Mouse (Mus musculus) CH12.LX (cell line): Measurements from ENCODE around the gene Myo16. TPM values are rescaled to one million over a fixed set of nuclear protein-coding genes. Genes with fewer than 3 reads are reported as not detected.

Source experiments
- DNase-seq: peaks from one replicate; pipeline ENCODE4 v3.0.0-alpha.2; 2013; ENCODE audit errors: extremely low read depth
- H3K27ac ChIP-seq: 2 replicates; pipeline ENCODE4 v1.5.1; 2012; ENCODE audit warnings: low read depth, mild to moderate bottlenecking, control low read depth, moderate library complexity; ENCODE audit not compliant: insufficient read depth
- H3K27me3 ChIP-seq: replicated peaks from 2 replicates; pipeline ENCODE3; 2012; ENCODE audit warnings: inconsistent platforms
- H3K36me3 ChIP-seq, 2 experiments: replicated peaks in 1 of 2; 2 replicates each; pipeline versions ENCODE3 to v1.6.1; 2012; ENCODE audit warnings: inconsistent platforms in 1 of 2, low read length in 1 of 2, mild to moderate bottlenecking in 1 of 2, mixed read lengths in 1 of 2, moderate library complexity in 1 of 2; ENCODE audit not compliant: control insufficient read depth in 1 of 2, insufficient read depth in 1 of 2
- H3K4me1 ChIP-seq, 2 experiments: 2 replicates each; pipeline ENCODE4 v1.6.1; 2012; ENCODE audit warnings: inconsistent platforms in 1 of 2, moderate library complexity in 1 of 2; ENCODE audit not compliant: insufficient read depth in 2 of 2, control insufficient read depth in 1 of 2
- H3K4me2 ChIP-seq: 2 replicates; pipeline ENCODE4 v1.6.1; 2012; ENCODE audit warnings: low read depth, mild to moderate bottlenecking, control low read depth; ENCODE audit not compliant: poor library complexity, insufficient read depth, severe bottlenecking
- H3K4me3 ChIP-seq, 3 experiments: fragments of 150-350 bp in 1 of 3; sonication (generic) in 1 of 3; replicated peaks in 1 of 3; 2 replicates each; pipeline versions ENCODE3 to v1.5.1; 2011 to 2012; ENCODE audit warnings: low read depth in 2 of 3, low read length in 2 of 3, mild to moderate bottlenecking in 2 of 3, moderate library complexity in 2 of 3, control low read depth in 1 of 3, improper control_type of control experiment in 1 of 3, inconsistent platforms in 1 of 3, mixed read lengths in 1 of 3; ENCODE audit not compliant: poor library complexity in 1 of 3
- H3K79me2 ChIP-seq: replicated peaks from 2 replicates; pipeline ENCODE4 v1.6.1; 2012; ENCODE audit warnings: mild to moderate bottlenecking, moderate library complexity; ENCODE audit not compliant: control insufficient read depth, poor library complexity, insufficient read depth, severe bottlenecking; ENCODE audit errors: extremely low read depth
- H3K9ac ChIP-seq: 2 replicates; pipeline ENCODE4 v1.6.1; 2012; ENCODE audit warnings: low read depth, mild to moderate bottlenecking, control low read depth, moderate library complexity; ENCODE audit not compliant: insufficient read depth
- H3K9me3 ChIP-seq: replicated peaks from 2 replicates; pipeline ENCODE3; 2012; ENCODE audit warnings: low read length, inconsistent platforms, mixed read lengths
- BHLHE40 ChIP-seq: IDR thresholded peaks from 2 replicates; pipeline ENCODE4 v1.6.1; 2011; ENCODE audit warnings: mild to moderate bottlenecking, low read depth, low read length, improper control_type of control experiment
- CTCF ChIP-seq, 2 experiments: IDR thresholded peaks in 1 of 2; conservative IDR thresholded peaks in 1 of 2; 2 replicates each; pipeline ENCODE4 v1.5.1; 2011 to 2012; ENCODE audit warnings: low read depth in 2 of 2, low read length in 2 of 2, improper control_type of control experiment in 1 of 2, inconsistent platforms in 1 of 2, mild to moderate bottlenecking in 1 of 2, moderate library complexity in 1 of 2
- ELF1 ChIP-seq: IDR thresholded peaks from 2 replicates; pipeline ENCODE4 v1.6.1; 2014; ENCODE audit warnings: low read depth, mild to moderate bottlenecking, inconsistent platforms, low read length, improper control_type of control experiment
- ETS1 ChIP-seq: conservative IDR thresholded peaks from 2 replicates; pipeline ENCODE4 v1.6.1; 2012; ENCODE audit warnings: low read depth, mild to moderate bottlenecking, inconsistent platforms, low read length, improper control_type of control experiment, moderate library complexity
- GABPA ChIP-seq: IDR thresholded peaks from 2 replicates; pipeline ENCODE4 v1.6.1; 2012; ENCODE audit warnings: low read depth, low read length, improper control_type of control experiment, inconsistent platforms; ENCODE audit not compliant: insufficient replicate concordance
- IRF4 ChIP-seq: IDR thresholded peaks from 2 replicates; pipeline ENCODE4 v1.6.1; 2014; ENCODE audit warnings: low read depth, mild to moderate bottlenecking, inconsistent platforms, low read length, improper control_type of control experiment
- MEF2A ChIP-seq: IDR thresholded peaks from 2 replicates; pipeline ENCODE4 v1.6.1; 2014; ENCODE audit warnings: low read depth, mild to moderate bottlenecking, inconsistent platforms, low read length, improper control_type of control experiment, borderline replicate concordance
- MXI1 ChIP-seq: IDR thresholded peaks from 2 replicates; pipeline ENCODE4 v1.6.1; 2011; ENCODE audit warnings: mild to moderate bottlenecking, low read depth, low read length, improper control_type of control experiment
- MYC ChIP-seq: IDR thresholded peaks from 2 replicates; pipeline ENCODE4 v1.6.1; 2011; ENCODE audit warnings: low read depth, mild to moderate bottlenecking, improper control_type of control experiment, low read length
- NELFE ChIP-seq: IDR thresholded peaks from 2 replicates; pipeline ENCODE4 v1.6.1; 2011; ENCODE audit warnings: low read depth, low read length, improper control_type of control experiment
- NRF1 ChIP-seq: IDR thresholded peaks from 2 replicates; pipeline ENCODE4 v1.6.1; 2014; ENCODE audit warnings: low read depth, mild to moderate bottlenecking, inconsistent platforms, low read length, improper control_type of control experiment, moderate library complexity
- PAX5 ChIP-seq: IDR thresholded peaks from 2 replicates; pipeline ENCODE4 v1.6.1; 2012; ENCODE audit warnings: low read length, inconsistent platforms, mixed read lengths
- POLR2AphosphoS2 ChIP-seq: IDR thresholded peaks from 2 replicates; pipeline ENCODE4 v1.6.1; 2011; ENCODE audit warnings: low read depth, low read length, improper control_type of control experiment
- RAD21 ChIP-seq: IDR thresholded peaks from 2 replicates; pipeline ENCODE4 v1.6.1; 2011; ENCODE audit warnings: low read depth, mild to moderate bottlenecking, low read length, improper control_type of control experiment, moderate library complexity
- RCOR1 ChIP-seq: conservative IDR thresholded peaks from 2 replicates; pipeline ENCODE4 v1.6.1; 2012; ENCODE audit warnings: low read depth, mild to moderate bottlenecking, inconsistent platforms, low read length, improper control_type of control experiment
- UBTF ChIP-seq: IDR thresholded peaks from 2 replicates; pipeline ENCODE4 v1.6.1; 2012; ENCODE audit warnings: low read depth, mild to moderate bottlenecking, inconsistent platforms, low read length, improper control_type of control experiment, moderate library complexity
- ZC3H11A ChIP-seq: IDR thresholded peaks from 2 replicates; pipeline ENCODE4 v1.6.1; 2012; ENCODE audit warnings: low read depth, mild to moderate bottlenecking, inconsistent platforms, low read length, improper control_type of control experiment
- ZMIZ1 ChIP-seq: IDR thresholded peaks from 2 replicates; pipeline ENCODE4 v1.6.1; 2012; ENCODE audit warnings: low read depth, mild to moderate bottlenecking, inconsistent platforms, low read length, improper control_type of control experiment
- dilution Hi-C: fragments of 300-500 bp; cut with MboI; formaldehyde crosslinking; loops from 2 replicates; pipeline ENCODE4 v1.14.3; 2020; ENCODE audit warnings: low sequenced_read_pairs; ENCODE audit not compliant: extremely low pct_unique_long_range_greater_than_20kb, extremely low pct_ligation_motif_present
- in situ Hi-C: fragments of 300-500 bp; cut with MboI; formaldehyde crosslinking; loops from 3 replicates; pipeline ENCODE4 v1.14.3; 2019; ENCODE audit warnings: low sequenced_read_pairs, low pct_ligation_motif_present, low pct_unique_long_range_greater_than_20kb, mixed read lengths
- polyA plus RNA-seq: library from polyadenylated mRNA; unstranded; fragments of >175 nt; gene quantifications from 2 replicates; pipeline ENCODE4 v1.2.1, GENCODE M21; 2012; ENCODE audit warnings: low read depth; ENCODE audit not compliant: insufficient read length
- total RNA-seq, 2 experiments: library from RNA; depleted of rRNA; stranded (reverse); fragments of 300-350 nt in 1 of 2; fragments of >200 nt in 1 of 2; gene quantifications; 2 replicates each; pipeline ENCODE4 v1.2.3; 2012 to 2014

Myo16 gene
- total and polyA plus RNA-seq, 3 experiments: not detected

DNA sequence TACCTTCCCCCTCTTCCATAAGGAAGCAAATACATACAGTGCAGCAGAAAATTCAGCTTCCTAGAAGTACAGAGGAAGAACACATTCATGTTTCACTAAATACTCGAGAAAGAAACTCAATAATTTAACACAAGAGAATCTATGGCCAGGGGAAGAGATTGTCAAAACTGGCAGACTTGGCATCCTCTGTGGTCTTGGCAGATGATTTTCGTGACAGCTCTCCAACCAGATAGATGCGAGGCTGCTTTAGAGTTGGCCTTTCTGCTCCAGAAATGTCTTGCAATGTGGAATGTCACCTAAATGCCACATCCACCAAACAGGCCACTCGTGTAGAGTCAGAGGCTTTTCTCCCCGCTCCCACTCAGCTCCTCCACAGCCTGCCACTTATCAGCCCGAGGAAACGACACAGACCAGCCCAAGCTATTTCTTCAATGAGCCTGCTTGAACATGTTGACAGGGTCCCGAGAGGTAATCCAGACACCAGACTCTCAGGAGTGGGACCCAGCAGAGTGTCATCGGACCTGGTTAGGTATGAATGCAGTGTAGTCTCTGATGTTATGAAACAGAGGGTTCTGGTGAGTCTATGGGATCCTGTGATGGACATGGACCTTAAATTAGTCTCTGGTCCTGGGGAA lies 486.6 kb downstream of the Myo16 start:
- Histone ChIP-seq H3K36me3 (no peaks in the 10 kb centered on the region), H3K27me3 (no peaks in the 10 kb centered on the region), H3K9me3 (no peaks in the 10 kb centered on the region), H3K4me2 (no peak overlapping the region), H3K27ac (no peak overlapping the region), H3K9ac (no peak overlapping the region), H3K4me1 (peaks cover 2 to 9% of the 10 kb centered on the region in 2 experiments; a peak in 3 of 4 replicates), H3K4me3 (no peak overlapping the region), H3K79me2 (no peaks in the 10 kb centered on the region)
- dilution Hi-C loops: no loop called here
- no peak for DNase-seq
- TF ChIP-seq ZMIZ1 (no peak), GABPA (no peak), IRF4 (no peak), MEF2A (no peak), POLR2AphosphoS2 (no peak), NRF1 (no peak), MYC (no peak), ZC3H11A (no peak), CTCF (conservative IDR thresholded peaks at IDR 0.05 in 1 of 2, IDR thresholded peaks at IDR 0.05 in 1 of 2; ENCODE audit: low read depth in 2 of 2, low read length in 2 of 2) (no peak), ETS1 (no peak), RCOR1 (no peak), NELFE (no peak), UBTF (no peak), RAD21 (no peak), ELF1 (no peak), PAX5 (no peak)
- in situ Hi-C loops: no loop called here

DNA sequence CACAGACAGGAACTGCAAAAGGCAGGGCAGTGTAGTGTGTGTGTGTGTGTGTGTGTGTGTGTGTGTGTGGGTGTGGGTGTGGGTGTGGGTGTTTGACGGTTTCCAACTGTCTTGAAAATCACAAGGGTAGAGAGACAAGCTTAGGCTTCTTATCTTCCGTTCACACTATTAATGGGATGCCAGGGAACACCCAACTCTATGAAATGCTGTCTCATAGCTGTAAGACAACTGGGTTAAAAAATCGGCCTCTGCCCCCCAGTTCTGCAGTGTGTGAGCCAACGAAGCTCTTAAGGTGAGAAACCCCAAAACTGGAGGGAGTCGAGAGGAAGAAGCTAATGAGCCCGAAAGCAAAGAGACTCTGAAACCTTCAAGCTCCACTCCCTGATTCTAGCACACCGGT lies 487.1 kb downstream of the Myo16 start:
- no peak overlapping the region for H3K4me3 ChIP-seq
- no peak overlapping the region for H3K9ac ChIP-seq
- no peak for DNase-seq
- no peaks in the 10 kb centered on the region for H3K9me3 ChIP-seq
- in situ Hi-C loops: no loop called here
- no peaks in the 10 kb centered on the region for H3K36me3 ChIP-seq
- no peak overlapping the region for H3K4me2 ChIP-seq
- dilution Hi-C loops: no loop called here
- no peak overlapping the region for H3K27ac ChIP-seq
- TF ChIP-seq BHLHE40 (no peak), PAX5 (no peak), ETS1 (no peak), MXI1 (no peak)
- peaks cover under 1% of the 10 kb centered on the region for H3K27me3 ChIP-seq
- H3K4me1 ChIP-seq: peaks cover 2 to 9% of the 10 kb centered on the region in 2 experiments; a peak in 3 of 4 replicates
- H3K79me2 ChIP-seq: no peaks in the 10 kb centered on the region
